Mouse (Mus musculus): ENCODE results near the gene 4921524J17Rik.

The 4921524J17Rik gene

GRCm38 (mm10) chr8:85380123-85380823 lies 52.4 kb downstream of the 4921524J17Rik start:
- DNase-seq, result no peak

GRCm38 (mm10) chr8:85379142-85379781 lies 53.4 kb downstream of the 4921524J17Rik start:
- DNase-seq, result peak; percentile 78

- peak; percentile 60 for DNase-seq
Observed at GRCm38 (mm10) chr8:85376516-85376915, 56.1 kb downstream of the 4921524J17Rik start.

- DNase-seq, result no peak
Observed at GRCm38 (mm10) chr8:85374286-85374685, 58.3 kb downstream of the 4921524J17Rik start.

DNA sequence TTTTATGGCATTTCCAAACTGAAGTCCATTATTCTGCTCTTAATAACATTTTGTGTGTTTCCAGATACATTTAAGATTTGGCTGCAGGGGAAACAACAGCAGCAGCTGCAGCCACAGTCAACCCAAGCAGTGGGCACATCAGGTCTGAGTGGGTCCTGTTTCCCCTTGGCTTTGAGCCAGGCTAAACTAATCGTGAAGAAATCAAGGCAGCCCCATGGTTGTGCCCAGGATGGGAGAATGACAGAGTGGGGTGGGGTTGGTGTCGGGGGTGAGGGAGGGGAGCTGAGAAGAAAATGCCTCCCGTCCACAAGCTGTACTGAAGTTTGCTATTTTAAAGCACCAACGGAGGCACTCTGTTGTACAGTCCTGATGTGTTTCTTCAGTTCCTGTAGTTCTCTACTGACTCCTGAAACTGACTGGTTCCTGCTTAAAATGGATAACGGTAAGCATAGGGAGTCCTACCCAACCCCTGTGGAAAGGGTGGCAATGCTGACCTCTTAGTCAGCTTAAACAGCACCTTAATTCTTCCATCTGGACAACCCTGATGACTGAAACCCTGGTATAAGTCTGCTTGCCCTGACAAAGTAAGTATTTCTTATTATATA lies 59.1 kb downstream of the 4921524J17Rik start:
- DNase-seq, result no peak

DNA sequence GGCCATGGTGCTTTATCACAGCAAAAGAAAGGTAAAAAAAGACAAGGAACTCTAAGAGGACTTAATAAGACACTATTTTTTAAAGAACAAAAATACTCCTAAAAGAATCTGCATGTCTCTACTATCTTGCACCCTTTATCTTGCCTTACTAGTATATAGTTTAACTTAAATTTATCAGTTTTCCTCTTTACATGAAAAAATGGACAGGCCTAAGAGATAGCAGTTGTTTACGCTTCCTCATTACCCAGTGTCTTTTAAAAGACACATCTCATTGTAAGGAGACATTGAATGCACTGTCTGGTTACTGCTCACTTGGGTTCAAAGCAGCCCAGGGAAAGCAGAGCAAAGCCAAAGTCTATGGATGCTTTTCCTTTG lies 60.2 kb downstream of the 4921524J17Rik start:
- no peak for DNase-seq

DNA sequence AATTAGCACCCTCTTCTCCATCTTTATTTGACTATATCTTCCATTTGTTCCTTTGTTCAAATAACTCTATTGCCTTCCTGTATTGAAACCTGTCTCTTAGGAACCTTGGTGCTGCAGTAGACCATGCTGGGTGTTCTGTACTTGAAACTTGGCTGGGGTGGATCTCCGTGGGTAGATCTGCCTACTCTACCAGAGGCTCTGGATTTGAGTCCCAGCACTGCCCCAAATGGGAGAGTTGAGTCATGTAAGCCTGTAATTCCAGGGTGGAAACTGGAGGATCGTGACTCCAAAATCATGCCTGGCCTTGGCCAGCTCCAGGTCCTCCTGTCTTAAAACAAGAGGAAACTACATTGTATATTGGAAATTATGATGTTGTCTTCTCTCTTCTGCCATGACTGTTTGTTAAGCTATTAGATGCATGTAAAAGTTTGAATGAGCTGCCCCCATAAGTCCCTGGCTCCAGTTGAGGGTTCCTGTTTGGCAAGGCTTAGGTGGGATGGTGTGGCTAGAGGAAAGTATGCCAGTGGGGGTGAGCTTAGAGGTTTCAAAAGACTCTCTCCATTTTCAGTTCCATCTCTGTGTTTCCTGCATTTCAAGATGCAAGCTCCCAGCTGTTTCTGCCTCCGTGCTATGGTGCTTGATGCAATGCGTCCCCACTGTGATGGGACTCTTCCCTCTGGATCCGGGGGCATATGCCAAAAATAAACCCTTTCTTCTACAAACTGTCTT lies 60.7 kb downstream of the 4921524J17Rik start:
- DNase-seq, result no peak

DNA sequence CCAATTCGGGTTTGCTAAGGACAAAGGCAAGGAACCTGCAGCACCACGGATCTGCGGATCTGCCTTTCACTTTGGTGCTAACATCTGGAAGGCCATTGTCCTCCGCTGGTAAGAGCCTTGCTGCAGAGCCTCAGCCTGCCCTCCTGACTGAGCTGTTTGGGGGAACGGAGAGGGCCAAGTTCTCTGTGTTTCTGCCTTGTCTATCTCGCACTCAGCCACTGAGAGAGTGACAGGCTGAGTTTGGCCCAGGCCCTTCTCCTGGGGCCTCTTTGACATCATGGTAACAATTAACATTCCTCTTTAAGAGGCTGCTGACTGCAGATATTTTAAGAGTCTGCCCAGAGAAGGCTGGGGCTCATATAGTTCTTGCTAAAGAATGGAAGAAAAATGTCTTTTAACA lies 67.5 kb downstream of the 4921524J17Rik start:
- no peak for DNase-seq

DNA sequence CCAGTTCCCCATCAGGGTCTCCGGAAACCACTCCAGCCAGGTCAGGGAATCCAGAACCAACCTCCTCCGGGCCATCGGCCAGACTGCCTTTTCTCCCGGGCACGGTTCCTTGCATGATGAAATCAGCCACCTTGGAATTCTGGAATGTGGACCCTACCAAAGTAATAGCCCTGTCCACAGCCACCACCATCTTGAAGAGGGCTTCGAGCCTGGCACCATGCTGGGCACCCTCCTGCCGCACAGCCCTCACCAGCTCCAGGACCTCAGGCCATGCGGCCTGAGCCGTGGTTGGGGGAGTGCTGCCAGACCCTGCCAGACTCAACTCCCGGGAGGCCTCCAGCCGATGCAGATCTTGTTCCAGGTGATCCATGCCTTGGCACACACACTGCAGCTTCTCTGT lies 68.0 kb downstream of the 4921524J17Rik start:
- DNase-seq, result no peak

GRCm38 (mm10) chr8:85363406-85363805 lies 69.2 kb downstream of the 4921524J17Rik start:
- DNase-seq, result no peak

- DNase-seq, result no peak
Observed at GRCm38 (mm10) chr8:85362211-85362610, 70.4 kb downstream of the 4921524J17Rik start.
